Mouse (Mus musculus) small intestine, adult 2 months (tissue): ENCODE results near the gene Mob3b.

Experiments
- CTCF ChIP-seq: fragments of 200-500 bp; IDR thresholded peaks from 2 replicates; pipeline ENCODE4 v1.5.1; 2012; ENCODE audit warnings: low read depth, mild to moderate bottlenecking, control low read depth, inconsistent platforms, low read length, moderate library complexity, mixed read lengths; ENCODE audit not compliant: insufficient replicate concordance, insufficient read length; ENCODE audit errors: extremely low read depth
- POLR2A ChIP-seq: fragments of 200-500 bp; IDR thresholded peaks from 2 replicates; pipeline ENCODE4 v1.6.1; 2012; ENCODE audit warnings: low read depth, mild to moderate bottlenecking, control low read depth, inconsistent platforms, low read length, moderate library complexity

DNA sequence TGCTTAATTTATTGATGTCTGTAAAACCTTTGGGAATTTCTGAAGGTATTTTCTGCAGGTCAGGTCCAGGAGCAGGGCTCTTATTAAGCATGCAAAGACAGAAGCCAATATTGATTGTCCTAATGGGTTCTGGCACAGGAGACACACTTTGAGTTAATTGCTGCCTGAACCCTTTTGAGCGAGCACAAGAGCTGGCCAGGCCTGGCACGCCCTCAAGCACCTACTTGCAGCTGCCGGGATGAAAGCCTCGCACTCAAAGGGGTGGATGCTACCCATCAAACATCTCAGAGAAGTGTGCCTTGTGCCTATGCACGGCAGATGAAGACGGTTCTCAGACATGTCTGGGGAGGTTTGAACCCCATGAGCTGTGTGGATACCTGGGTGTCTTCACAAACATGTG lies 151.2 kb downstream of the Mob3b start:
- no peak for TF ChIP-seq CTCF
- no peak for TF ChIP-seq POLR2A
